Mouse (Mus musculus) spleen, adult 18-20 months (tissue): ENCODE data around the gene Tmem50a.

Experiments
- DNase-seq, 2 experiments: peaks; one replicate each; pipeline ENCODE4 v3.0.0; 2022; ENCODE audit warnings: mixed read lengths in 2 of 2

Tmem50a gene

DNA sequence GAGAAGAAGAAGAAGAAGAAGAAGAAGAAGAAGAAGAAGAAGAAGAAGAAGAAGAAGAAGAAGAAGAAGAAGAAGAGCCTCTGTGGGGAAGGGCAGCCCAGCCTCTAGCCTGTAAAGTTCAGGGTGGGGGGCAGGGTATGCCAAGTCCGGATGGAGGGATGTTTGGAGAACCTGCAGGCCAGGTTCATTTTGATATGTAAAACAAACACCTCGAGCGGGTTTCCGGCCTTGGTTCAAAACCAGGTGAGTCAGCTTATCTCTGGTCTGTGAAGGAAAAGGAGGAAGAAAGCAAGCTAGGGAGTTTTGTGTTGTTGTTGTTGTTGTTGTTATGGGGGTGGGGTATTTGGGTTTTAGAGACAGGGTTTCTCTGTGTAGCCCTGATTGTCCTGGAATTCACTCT lies 43.3 kb downstream of the Tmem50a start:
- no peak for DNase-seq

DNA sequence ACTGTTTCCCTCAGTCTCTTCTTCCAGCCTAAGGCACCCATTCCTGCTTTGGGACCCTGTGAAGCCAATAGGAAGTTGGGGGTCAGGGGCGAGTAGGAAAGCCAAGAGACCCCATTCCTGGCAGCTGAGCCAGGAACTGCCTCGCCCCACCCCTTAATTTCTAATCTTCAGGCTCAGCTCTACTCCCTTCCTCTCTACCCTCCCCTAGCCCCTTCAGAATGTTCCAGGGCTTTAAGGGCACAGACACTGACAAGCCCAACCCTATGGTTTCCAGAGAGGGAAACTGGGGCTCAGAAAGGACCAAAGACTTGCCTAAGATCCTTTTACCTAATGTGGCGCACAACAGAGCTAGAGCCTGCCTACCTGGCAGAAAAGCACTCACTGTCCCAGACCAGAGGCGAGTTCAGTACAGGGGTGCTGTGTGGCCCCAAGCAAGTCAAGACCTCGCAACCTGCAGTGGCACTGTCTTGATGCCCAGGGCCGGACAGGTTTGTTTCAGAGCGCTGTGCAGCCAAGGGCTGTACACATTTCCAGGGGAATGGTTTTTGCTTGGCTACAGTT lies 44.9 kb downstream of the Tmem50a start:
- no peak for DNase-seq

DNA sequence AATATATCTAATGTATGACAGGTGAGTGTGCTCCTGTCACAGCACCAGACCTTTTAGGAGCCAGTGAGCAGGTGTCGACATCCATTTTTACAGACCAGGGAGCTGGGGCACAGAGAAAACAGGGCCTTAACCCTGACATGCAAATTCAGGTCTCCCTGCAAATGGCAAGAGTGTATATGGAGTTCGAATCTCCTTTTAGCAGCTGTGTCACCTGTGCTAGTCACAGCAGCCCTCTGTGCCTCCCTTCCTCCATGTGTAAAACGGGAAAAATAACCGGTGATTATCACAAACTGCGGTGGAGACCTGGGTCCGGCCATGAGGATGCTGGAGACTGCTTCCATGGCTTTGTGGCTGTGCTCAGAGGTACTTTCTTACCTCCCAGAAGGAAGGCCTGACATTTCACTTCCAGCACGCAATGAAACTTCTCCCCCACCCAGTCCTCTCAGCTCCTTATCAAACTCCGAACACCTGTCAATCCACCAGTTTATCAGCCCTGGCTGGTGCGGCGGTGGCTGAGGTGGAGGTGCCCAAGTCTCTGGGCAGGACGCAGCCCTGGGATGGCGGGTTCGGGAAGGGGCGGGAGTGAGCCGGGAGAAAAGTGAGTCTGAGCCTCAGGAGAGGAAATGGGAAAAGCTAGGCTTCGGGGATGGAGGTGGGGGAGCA lies 45.6 kb downstream of the Tmem50a start:
- no peak for DNase-seq

DNA sequence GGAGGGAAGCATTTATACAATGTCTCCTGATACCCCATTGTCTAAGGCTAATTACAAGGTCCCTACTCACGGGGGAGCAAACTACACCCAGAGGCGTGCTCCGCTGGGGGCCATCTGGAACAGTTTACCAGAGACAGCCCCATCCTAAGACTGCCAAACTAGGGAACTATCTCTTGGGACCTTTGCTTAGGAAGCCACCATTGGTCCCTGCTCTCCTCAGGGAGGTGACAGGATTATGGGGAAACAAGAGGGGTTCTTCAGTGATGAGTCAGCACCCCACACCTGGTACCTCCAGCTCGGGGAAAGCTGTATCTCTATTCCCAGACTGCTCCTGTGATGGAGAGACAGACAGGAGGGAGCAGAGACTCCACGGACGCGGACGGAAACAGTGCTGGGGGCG lies 46.3 kb downstream of the Tmem50a start:
- DNase-seq, result no peak

DNA sequence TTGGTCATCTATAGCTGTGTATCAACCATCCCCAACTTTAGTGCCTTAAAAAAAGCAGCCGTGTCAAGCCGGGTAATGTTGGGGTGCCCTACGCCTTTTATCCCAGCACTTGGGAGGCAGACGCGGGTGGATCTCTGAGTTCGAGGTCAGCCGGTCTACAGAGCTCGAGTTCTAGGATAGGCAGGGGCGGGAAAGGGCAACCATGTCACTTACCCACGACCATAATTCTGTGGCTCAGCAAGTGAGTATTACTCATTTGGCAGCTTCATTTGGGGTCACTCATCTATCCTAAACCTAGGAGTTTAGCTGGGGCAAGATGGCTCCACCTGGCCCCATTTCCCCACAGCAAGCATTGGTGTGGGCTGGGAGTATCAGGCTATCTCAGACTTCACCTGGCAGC lies 46.8 kb downstream of the Tmem50a start:
- no peak for DNase-seq

DNA sequence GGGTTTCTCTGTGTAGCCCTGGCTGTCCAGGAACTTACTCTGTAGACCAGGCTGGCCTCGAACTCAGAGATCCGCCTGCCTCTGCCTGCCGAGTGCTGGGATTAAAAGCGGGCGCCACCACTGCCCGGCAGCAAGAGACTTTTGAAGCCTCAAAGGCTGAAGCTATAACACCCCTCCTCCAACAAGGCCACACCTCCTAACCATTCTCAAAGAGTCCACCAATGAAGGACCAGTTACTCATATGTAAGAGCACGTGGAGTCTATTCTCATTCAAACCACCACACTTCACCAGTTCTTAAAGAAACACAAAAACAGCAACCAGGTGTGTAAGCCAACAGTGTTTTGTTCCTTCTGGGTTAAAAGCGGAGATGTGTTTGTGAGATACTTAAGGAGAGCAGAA lies 47.2 kb downstream of the Tmem50a start:
- DNase-seq, result no peak

DNA sequence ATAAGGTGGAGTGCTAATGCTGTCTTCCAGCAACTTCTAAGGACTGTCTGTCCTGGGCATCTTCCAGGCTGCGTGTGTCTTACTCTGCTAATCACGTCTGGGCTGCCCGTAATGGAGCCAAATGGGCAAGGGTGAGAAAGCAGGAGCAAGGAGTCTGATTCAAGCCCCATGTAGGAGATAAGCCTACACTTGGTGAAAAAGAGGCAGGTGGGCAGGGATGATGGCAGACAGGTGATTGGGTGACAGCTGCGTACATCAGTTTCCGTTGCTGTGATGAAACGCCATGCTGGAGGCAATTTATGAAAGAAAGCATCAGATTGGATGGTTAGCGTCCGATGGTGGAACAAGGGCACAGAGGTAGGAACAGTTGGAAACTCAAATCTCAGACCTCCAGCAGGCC lies 47.6 kb downstream of the Tmem50a start:
- no peak for DNase-seq

DNA sequence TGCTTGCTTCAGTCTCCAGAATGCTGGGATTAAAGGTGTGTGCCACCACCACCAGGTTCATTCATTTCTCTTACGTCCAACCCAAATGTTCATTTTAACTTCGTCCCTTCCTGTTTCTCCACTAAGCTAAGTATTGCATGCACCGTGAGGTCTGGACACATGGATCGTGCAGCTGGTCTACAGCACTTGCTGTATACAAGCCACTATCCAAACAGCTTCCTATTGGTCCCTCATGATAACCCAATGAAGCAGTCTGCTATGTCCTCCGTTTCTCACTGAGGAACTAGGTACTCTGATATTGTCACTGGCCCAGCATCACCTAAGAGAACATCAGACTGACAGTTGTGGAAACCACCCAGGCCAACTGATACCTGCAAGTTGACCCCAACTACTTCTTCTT lies 49.0 kb downstream of the Tmem50a start:
- no peak for DNase-seq

DNA sequence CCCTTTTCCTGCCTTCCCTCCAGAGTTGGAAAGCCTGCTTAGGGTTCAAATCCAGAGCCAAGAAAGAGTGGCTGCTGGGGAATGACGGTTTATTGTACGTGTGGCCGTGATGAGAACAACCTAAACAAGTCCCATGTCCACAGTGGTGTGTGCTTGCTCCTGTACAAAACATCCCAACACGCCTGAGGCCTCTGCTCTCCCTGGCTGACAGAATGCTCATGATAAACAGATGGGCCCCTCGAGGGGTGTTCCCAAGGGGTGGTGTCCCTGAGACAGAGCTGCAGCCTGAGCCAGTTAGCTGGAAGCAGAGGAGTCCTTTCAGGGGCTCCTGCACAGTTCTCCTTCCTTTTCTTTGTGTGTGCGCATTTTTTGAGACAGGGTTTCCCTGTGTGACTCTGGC lies 49.5 kb downstream of the Tmem50a start:
- no peak for DNase-seq

DNA sequence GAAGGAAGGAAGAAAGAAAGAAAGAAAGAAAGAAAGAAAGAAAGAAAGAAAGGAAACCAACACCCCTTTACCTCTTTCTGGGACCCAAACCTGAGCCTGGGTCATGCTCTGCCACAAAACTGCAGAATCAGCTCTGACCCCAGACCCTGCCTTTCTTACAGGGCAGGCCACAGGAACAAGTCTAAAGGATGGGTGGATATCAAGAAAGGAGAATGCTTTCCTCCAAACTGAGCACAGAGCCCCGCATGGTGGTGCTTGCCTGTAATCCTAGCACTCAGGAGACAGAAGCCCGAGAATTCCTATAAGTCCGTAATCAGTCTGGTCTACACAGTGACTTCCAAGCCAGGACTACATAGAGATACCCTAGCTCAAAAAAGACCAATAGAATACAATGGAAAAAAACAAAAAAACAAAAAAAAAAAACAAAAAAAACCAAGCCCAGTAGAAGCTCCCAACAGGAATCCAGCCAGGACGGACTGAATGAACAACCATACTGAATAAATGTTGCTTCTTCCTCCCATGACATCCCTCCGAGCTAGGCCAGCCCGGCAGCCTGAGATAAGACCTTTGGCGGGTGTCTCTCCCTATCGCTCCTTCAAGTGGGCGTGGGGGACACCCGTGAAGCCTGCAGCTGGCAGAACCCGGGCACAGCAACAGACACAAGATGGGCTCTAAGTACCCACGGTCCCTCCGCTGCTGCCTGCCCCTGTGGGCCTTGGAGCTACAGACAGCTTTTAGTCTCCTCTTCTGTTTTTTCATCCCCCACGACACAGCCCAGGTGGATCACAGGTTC lies 50.7 kb downstream of the Tmem50a start, which contains the start of gene Rhd:
Rhd (plus strand) TSS at position 600 of the 793 bp plus-strand sequence.
- no peak for DNase-seq

DNA sequence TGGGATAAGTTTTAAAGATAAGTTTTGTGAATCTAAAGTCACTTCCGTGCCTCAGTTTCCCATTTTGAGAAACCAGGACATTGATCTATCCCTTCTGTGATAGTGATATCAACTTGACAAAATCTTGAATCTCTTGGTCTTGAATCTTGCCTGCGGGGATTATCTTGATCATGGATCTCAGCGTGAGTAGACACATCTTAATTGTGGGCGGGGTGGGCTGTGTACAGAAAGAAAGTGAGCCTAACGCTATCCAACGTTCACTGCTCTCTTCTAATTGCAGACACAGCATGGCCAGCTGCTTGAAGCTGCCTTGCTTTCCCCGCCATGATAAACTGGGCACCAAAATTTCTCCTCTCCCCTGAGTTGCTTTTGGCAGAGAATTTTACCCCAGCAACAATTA lies 51.8 kb downstream of the Tmem50a start:
- no peak for DNase-seq

DNA sequence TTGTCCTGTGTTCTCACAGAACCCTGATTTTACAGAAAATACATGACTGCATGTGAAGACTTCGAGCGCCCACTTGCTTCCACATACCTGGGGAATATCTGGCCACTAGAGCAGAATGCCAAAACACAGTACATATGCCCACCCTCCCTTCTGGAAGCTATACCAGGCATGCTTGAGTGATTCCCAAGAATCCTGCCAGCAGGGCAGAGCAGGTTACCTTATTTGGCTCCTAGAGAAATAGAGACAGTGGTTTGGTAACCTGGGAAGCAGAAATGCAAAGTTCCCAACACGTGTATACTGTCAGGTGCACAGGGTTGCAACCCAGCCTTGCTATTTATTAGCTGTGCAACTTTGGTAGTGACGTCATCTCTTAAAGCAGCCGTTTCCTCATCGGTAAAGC lies 52.9 kb downstream of the Tmem50a start:
- DNase-seq, result no peak

DNA sequence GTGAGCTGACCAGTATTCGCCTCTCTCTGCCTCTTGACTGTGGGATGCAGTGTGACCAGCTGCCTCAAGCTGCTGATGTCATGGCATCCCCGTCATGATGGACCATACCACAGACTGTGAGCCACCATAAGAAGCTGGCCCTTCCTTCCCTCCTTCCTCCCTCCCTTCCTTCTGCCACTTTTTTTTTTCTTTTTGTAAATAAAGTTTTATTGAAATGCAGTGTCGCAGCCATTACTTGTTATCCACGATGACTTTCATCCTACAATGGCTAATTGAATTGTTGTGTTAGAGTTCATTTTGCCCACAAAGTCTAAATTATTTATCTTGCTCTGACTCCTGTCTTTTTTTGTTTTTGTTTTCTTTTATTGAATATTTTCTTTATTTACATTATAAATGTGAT lies 56.3 kb downstream of the Tmem50a start:
- DNase-seq, result no peak

DNA sequence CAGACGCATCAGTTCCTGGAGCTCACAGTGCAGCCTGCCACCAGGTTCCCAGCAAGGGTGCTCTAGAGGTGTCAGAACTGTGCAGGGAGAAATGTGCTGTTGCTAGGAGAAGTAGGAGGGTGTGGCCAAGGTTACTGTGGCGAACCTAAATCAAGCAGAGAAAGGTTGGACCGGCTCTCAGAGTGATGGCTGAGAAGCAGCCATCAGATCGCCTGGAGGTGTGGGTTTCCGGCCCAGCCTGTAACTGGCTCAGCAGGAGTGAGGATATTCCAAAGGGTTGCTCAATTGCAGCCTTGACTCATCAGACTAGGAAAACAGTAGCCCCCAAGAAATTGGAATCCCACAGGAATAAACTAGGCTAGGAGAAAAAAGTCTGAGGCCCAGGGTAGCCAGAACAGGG lies 58.3 kb downstream of the Tmem50a start:
- DNase-seq, result no peak

DNA sequence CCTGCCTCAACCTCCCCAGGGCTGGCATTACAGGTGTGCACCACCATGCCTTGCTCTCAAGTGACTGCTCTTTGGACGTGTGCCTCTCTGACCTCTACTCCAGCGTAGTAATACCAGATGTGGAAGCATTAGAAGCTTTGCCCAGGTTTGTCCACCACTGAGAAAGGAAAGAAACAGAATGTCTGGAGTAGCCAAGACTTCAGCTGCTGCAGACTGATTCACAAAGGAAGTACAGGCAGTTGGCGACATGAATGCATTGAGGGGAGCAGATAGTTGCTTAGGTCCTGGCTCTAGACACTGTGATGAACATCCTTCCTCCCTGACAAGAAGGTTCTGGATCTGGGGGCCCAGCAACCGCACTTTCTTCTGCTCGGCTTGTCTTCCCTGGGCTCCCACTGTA lies 58.8 kb downstream of the Tmem50a start:
- DNase-seq, result no peak

DNA sequence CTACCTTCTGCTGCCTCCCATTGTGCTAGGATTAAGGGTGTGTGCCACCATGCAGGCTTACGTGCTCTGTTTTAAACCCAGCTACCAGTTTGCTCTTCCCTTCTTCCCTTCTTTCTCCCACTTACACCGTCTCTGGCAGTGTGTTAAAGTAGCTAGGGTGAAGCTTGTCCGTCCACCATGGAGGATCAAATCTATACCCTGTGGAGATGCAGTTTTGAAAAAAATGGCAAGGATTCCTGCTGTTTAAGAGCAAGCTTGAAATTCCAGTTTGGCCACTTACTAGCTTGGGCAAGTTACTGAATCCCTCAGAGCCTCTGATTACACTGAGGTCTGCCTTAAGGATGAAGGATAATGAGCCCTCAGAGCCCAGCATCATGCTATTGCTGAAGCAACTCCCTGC lies 59.5 kb downstream of the Tmem50a start:
- DNase-seq, result no peak

DNA sequence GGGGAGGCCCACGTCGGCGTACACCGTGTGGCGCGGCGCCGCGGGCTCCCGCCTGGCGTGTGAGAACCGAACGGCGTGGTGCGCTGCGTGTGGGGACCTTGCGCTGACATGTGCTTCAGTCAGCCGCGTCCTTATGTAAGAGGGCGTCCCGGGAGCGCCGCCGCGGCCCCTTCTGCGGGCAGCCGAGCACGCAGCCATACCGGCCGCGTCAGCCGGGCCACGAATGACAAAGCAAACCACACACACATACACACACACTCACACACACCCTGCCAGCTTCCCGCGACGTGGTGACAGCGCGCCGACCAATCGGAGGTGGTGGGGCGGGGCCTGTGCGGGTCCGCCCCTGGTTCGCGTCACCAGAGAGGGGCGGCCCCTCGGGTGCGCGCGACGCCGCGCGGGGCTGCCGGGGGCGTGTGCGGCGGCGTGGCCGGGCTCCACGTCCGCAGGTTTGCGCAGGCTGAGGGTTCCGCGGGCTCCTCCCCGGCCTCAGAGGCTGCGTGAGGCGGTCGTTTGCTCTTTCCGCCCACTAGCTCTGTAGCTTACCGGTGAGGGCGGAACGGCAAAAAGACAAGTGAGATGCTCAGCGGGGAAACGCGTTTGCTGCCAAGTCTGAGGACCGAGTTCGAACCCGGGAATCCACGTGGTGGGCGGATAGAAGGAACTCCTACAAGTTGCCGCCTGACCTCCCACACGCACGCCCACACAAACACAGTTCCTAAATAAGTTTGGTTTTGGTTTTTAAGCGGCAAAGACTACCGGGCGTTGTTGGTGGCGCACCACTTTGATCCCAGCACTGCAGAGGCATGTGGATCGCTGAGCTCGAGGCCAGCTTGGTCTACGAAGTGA lies 61.0 kb downstream of the Tmem50a start:
- DNase-seq, result peak; percentile 90 to 96

DNA sequence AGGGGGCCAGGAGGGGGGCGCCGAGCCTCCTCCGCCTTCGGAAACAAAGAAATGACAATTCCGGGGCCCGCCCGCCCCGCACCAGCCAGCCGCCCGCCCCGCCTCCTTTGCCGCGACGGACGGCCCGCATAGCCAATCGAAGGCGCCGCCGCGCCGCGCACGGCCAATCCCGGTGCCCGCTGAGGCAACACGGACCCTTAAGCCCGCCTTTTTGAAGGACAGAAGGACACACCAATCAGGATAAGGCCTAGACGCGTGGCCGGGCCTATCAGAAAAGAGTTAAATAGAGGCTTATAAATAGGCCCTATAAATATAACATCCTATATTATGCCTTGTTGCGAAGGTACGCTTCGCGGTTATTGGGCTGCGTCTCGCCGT lies 61.6 kb downstream of the Tmem50a start, which contains the start of gene Maco1:
Maco1 (minus strand) TSS at position 87 of the 378 bp plus-strand sequence.
- peak; percentile 97 to 99 for DNase-seq

DNA sequence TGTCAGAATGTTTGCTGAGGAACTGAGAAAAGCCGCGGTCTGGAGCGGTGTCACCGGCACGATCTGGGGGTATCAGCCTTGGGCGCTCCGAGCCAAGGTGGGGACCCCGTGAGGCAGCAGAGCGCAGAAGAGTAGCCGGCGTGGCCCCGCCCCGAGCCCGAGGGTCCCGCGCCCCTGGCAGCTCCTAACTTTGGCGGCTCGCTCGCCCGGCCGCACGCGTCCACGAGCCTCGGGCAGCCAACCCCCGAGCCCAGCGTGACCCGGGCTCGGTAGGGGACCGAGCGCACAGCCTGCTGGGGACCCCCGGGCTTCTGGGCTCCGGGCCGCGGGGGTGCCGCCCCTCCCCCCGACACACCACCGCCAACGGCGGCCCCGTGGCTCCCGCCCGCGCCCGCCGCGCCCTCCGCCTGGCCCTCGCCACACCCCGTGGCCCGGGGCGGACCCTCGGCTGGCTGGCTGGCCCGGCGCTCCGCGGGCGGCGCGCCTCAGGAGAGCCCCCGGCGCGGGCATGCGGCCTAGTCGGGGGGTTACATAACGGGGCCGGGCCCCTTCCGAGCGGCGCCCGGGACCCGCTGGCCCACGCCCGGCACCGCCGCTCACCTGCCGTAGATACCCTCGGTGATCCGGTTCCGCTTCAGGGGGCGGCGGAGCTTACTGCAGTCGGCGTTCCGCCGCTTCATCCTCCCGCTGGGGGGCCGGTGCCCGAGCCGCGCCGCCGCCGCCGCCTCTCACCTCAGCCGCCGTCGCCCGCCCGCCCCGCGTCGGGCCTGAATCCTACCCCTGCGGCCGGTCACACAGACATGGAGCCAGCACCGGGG lies 62.2 kb downstream of the Tmem50a start:
- peak; percentile 35 to 49 for DNase-seq

DNA sequence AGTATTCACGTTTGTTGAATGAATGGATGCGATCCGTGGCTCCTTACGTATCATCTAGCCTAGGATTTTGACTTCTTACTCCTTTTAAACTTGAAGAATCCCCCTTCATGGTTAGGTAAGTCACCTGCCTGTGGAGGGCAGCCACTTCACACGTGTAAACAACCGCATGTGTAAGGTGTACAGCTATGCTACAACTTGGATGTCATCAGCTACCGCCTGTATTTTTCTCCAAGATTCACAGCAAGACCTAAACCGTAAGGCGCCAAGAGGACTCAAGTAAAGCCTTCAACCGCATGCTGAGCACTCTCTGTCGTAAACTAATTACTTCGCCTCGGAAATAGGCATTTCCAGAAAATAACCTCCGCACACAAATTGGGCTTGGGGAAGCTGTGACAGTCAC lies 62.9 kb downstream of the Tmem50a start:
- DNase-seq, result no peak

DNA sequence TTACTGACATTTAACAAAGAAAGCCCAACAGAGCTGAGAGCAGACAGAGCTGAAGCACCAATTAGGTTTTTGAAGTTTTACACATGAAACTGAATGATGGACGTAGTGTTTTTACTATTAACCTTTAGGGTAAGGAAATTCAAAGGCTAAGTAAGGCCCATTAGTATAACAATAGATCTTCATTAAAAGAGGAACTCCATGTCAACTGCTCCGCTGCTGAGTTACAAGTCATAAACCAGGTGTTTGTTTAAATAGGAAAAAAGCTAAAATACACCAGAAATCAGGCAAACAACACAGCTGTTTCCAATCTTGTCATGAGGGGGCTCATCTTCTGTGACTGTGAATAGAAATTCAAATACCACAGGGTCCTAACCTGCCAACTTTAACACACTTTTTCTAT lies 63.6 kb downstream of the Tmem50a start:
- no peak for DNase-seq

DNA sequence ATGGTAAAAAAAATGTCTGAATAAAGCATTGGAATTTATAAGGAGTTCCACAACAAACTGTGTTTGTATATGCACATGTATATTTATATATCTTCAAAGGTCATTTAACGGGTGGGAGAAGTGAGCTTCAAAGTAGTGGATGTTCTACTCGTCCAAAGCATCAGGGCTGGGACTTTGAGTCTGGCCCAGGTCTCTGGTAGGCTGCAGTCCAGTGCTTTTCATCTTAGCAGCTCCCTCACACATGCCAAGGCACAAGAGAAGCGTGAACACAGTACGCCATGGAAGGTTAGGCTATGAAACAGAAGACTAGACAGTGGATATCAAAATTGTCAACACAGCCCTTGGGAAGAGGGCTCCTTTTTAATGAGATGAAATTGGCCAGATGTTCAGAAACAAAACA lies 64.3 kb downstream of the Tmem50a start:
- DNase-seq, result no peak
